Mouse (Mus musculus): ENCODE data around the gene Xndc1. TPM values are rescaled to one million over a fixed set of nuclear protein-coding genes. Genes with fewer than 3 reads are reported as not detected.
"Not testable (repeated sequence)": the region's sequence is repeated elsewhere in the genome, so short reads cannot be mapped to it uniquely, and the experiment has no call there.

The Xndc1 gene
- polyA plus RNA-seq, 1 experiment from 2014 or later, result 12.6 TPM

- H3K4me2 ChIP-seq (ENCODE audit: low read length); H3K27ac ChIP-seq; DNase-seq (ENCODE audit: low spot score); H3K4me1 ChIP-seq (replicated peaks; ENCODE audit: insufficient read depth, low read length); H3K9me3 ChIP-seq (replicated peaks; ENCODE audit: low read length); H3K36me3 ChIP-seq (ENCODE audit: insufficient read depth, low read length); H3K4me3 ChIP-seq (replicated peaks; ENCODE audit: low read depth, low read length); H3K9ac ChIP-seq (ENCODE audit: low read depth, low read length); ATAC-seq (replicated peaks; ENCODE audit: low FRiP score, low read depth); H3K27me3 ChIP-seq (ENCODE audit: insufficient read depth, low read length): not testable (repeated sequence)
- peak; percentile 49 for TF ChIP-seq CTCF (IDR thresholded peaks at IDR 0.05; ENCODE audit: low read depth)
Measured at GRCm38 (mm10) chr7:102048524-102048923, 16.8 kb upstream of the Xndc1 start.

GRCm38 (mm10) chr7:102061353-102061752 is 4.0 kb upstream of the Xndc1 start:
- H3K4me1 ChIP-seq (replicated peaks; ENCODE audit: insufficient read depth, low read length), result 0 out of 2 replicates have a peak, but pooled peaks cover 9% of the 10 kb centered on the region
- ATAC-seq (replicated peaks; ENCODE audit: low FRiP score, low read depth) (no peak), DNase-seq (ENCODE audit: low spot score) (no peak)
- WGBS, result 84% methylated on average over 3 of the region's 3 CpGs
- no peaks in the 10 kb centered on the region for H3K27me3 ChIP-seq (ENCODE audit: insufficient read depth, low read length)
- H3K27ac ChIP-seq, result no peak overlapping the region
- no peak for TF ChIP-seq CTCF (IDR thresholded peaks at IDR 0.05; ENCODE audit: low read depth)
- H3K9me3 ChIP-seq (replicated peaks; ENCODE audit: low read length), result no peaks in the 10 kb centered on the region
- H3K4me3 ChIP-seq (replicated peaks; ENCODE audit: low read depth, low read length), result no peak overlapping the region
- no peak overlapping the region for H3K9ac ChIP-seq (ENCODE audit: low read depth, low read length)
- peaks cover 3% of the 10 kb centered on the region; the same call in 1 of the 2 replicates for H3K36me3 ChIP-seq (ENCODE audit: insufficient read depth, low read length)
- H3K4me2 ChIP-seq (ENCODE audit: low read length), result no peak overlapping the region

DNA sequence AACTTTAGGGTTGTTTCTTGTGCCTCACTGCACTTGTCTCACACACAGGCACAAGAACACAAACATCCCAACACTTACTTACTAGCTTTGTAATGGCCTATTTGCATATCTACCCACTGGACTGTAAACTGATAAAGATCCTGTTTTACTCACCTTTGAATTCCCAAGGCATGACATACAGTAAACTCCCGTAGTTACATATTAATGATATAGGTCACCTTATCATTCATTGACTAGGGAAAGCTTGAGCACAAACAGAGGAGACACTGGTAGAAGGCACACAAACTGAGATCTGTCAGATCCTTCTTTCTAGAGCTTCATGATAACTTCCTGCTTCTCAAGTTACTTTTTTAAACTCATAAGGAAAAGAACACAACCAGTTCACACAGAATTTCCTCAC is 3.1 kb upstream of the Xndc1 start:
- no peak overlapping the region for H3K4me3 ChIP-seq (replicated peaks; ENCODE audit: low read depth, low read length)
- H3K27ac ChIP-seq, result 0 out of 2 replicates have a peak overlapping the region, but pooled peaks have one; percentile 31
- DNase-seq (ENCODE audit: low spot score) (peak; percentile 17), ATAC-seq (replicated peaks; ENCODE audit: low FRiP score, low read depth) (0 out of 2 replicates have a peak, but pooled peaks have one; percentile 21)
- H3K27me3 ChIP-seq (ENCODE audit: insufficient read depth, low read length), result no peaks in the 10 kb centered on the region
- no peaks in the 10 kb centered on the region for H3K9me3 ChIP-seq (replicated peaks; ENCODE audit: low read length)
- TF ChIP-seq CTCF (IDR thresholded peaks at IDR 0.05; ENCODE audit: low read depth), result no peak
- 0 out of 2 replicates have a peak, but pooled peaks cover 12% of the 10 kb centered on the region for H3K4me1 ChIP-seq (replicated peaks; ENCODE audit: insufficient read depth, low read length)
- H3K36me3 ChIP-seq (ENCODE audit: insufficient read depth, low read length), result no peaks in the 10 kb centered on the region
- WGBS, result 50% methylated on average over 1 of the region's 1 CpGs
- H3K9ac ChIP-seq (ENCODE audit: low read depth, low read length), result no peak overlapping the region
- H3K4me2 ChIP-seq (ENCODE audit: low read length), result no peak overlapping the region

DNA sequence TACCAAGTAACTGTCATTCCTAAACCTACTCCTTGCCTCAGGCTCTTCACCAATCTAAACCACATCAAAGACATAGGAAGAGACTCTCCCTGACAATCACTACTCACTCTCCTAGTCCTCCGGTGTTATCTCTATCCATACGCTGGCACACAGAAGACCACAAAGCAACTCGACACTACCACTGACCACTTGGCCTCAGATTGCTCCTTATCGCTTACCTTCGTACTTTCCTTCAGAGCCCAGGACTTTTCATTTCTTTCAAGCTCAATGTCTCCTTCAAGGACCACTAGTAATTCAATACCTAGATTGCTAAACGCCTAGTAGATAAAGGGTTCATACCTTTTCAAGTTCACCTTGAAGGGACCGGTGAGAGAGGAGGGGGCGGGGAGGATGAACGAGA is 1.4 kb upstream of the Xndc1 start:
- Histone ChIP-seq H3K4me3 (replicated peaks; ENCODE audit: low read depth, low read length) (peak overlapping the region; percentile 59; the same call in 1 of the 2 replicates), H3K9me3 (replicated peaks; ENCODE audit: low read length) (no peaks in the 10 kb centered on the region), H3K9ac (ENCODE audit: low read depth, low read length) (no peak overlapping the region), H3K27ac (no peak overlapping the region), H3K27me3 (ENCODE audit: insufficient read depth, low read length) (no peaks in the 10 kb centered on the region), H3K36me3 (ENCODE audit: insufficient read depth, low read length) (no peaks in the 10 kb centered on the region), H3K4me1 (replicated peaks; ENCODE audit: insufficient read depth, low read length) (0 out of 2 replicates have a peak, but pooled peaks cover 12% of the 10 kb centered on the region), H3K4me2 (ENCODE audit: low read length) (peak overlapping the region; percentile 73)
- no peak for TF ChIP-seq CTCF (IDR thresholded peaks at IDR 0.05; ENCODE audit: low read depth)
- ATAC-seq (replicated peaks; ENCODE audit: low FRiP score, low read depth) (no peak), DNase-seq (ENCODE audit: low spot score) (no peak)
- WGBS, result 70% methylated on average over 9 of the region's 9 CpGs

DNA sequence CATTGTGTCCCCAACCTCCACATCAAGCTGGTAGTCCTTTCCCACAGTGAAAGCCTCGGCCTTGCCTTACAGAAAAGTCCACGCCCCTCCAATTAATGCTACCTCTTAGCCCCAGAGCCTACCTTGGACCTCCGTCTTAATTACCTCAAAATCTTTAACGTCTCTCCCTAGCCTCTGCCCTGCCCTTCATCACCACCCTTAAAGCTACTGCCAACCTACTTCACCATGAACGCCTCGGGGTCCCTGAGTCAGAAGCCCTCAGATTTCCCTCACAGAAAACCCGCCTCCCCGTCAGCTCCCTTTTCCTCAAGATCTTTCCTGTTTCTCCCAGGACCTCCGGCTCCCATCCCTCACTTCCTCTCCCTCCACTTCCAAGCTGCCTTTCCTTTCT is 661 bp upstream of the Xndc1 start:
- 1% methylated on average over 9 of the region's 9 CpGs for WGBS
- no peak for TF ChIP-seq CTCF (IDR thresholded peaks at IDR 0.05; ENCODE audit: low read depth)
- ATAC-seq (replicated peaks; ENCODE audit: low FRiP score, low read depth) (peak; percentile 53), DNase-seq (ENCODE audit: low spot score) (no peak)
- Histone ChIP-seq H3K4me2 (ENCODE audit: low read length) (peak overlapping the region; percentile 73), H3K36me3 (ENCODE audit: insufficient read depth, low read length) (no peaks in the 10 kb centered on the region), H3K9me3 (replicated peaks; ENCODE audit: low read length) (no peaks in the 10 kb centered on the region), H3K4me1 (replicated peaks; ENCODE audit: insufficient read depth, low read length) (0 out of 2 replicates have a peak, but pooled peaks cover 12% of the 10 kb centered on the region), H3K9ac (ENCODE audit: low read depth, low read length) (peak overlapping the region; percentile 69), H3K27ac (peak overlapping the region; percentile 62), H3K27me3 (ENCODE audit: insufficient read depth, low read length) (no peaks in the 10 kb centered on the region), H3K4me3 (replicated peaks; ENCODE audit: low read depth, low read length) (peak overlapping the region; percentile 59)

GRCm38 (mm10) chr7:102066363-102066762 is 1.1 kb downstream of the Xndc1 start:
- Histone ChIP-seq H3K4me3 (replicated peaks; ENCODE audit: low read depth, low read length) (peak overlapping the region; percentile 59), H3K9ac (ENCODE audit: low read depth, low read length) (peak overlapping the region; percentile 69; the same call in 1 of the 2 replicates), H3K27ac (no peak overlapping the region), H3K4me2 (ENCODE audit: low read length) (peak overlapping the region; percentile 73), H3K36me3 (ENCODE audit: insufficient read depth, low read length) (0 out of 2 replicates have a peak, but pooled peaks cover 3% of the 10 kb centered on the region), H3K4me1 (replicated peaks; ENCODE audit: insufficient read depth, low read length) (0 out of 2 replicates have a peak, but pooled peaks cover 12% of the 10 kb centered on the region), H3K27me3 (ENCODE audit: insufficient read depth, low read length) (no peaks in the 10 kb centered on the region), H3K9me3 (replicated peaks; ENCODE audit: low read length) (no peaks in the 10 kb centered on the region)
- DNase-seq (ENCODE audit: low spot score) (no peak), ATAC-seq (replicated peaks; ENCODE audit: low FRiP score, low read depth) (no peak)
- TF ChIP-seq CTCF (IDR thresholded peaks at IDR 0.05; ENCODE audit: low read depth), result no peak
- 55% methylated on average over 6 of the region's 6 CpGs for WGBS

All from kidney, postnatal 0 days (tissue).